Mouse (Mus musculus): ENCODE results near the gene Dgkb.

DNA sequence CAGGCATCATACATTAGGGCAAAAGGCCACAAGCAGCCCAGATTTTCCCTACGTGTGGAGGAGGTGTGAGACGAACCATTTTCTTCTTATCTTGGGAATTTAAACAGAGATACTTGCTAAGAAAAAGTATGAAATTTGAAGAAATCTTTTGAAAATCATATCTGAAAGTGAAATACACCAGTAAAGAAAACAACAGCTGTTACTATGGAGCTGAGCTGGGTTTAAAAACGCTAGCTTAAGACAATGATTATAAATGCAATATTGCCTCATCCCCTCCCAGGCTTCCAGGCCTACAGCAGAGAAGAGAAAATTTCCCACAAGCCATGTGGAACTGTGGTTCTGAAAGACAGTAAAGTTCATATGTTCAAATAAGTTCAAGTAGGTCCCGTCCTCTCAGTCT is 582.6 kb downstream of the Dgkb start:
- no peak for TF ChIP-seq GATA1 (IDR thresholded peaks at IDR 0.05; ENCODE audit: borderline replicate concordance, low read length)
- TF ChIP-seq FLI1 (IDR thresholded peaks at IDR 0.05; ENCODE audit: low read length) = no peak

Measured in megakaryocyte, embryonic 14.5 days (primary cell).